Mouse (Mus musculus) midbrain, embryonic 12.5 days (tissue): Measurements from ENCODE around the gene Spx. TPM values are rescaled to one million over a fixed set of nuclear protein-coding genes. Genes with fewer than 3 reads are reported as not detected.

ENCODE experiments used
- ATAC-seq: fragments of 200-750 bp; cut with Nextera tagmentation; 2 replicates; pipeline ENCODE4 v1.8.0; 2017; ENCODE audit warnings: low read depth, moderate TSS enrichment, moderate library complexity; ENCODE audit not compliant: low FRiP score
- H3K27ac ChIP-seq: fragments of 300-500 bp; sonication (generic); replicated peaks from 2 replicates; pipeline ENCODE4 v1.5.1; 2016; ENCODE audit warnings: mild to moderate bottlenecking
- H3K27me3 ChIP-seq: fragments of 300-500 bp; sonication (generic); 2 replicates; pipeline ENCODE4 v1.6.1; 2016; ENCODE audit warnings: mild to moderate bottlenecking
- H3K36me3 ChIP-seq: fragments of 300-500 bp; sonication (generic); 2 replicates; pipeline ENCODE4 v1.6.1; 2016
- H3K4me1 ChIP-seq: fragments of 300-500 bp; sonication (generic); 2 replicates; pipeline ENCODE4 v1.6.1; 2016
- H3K4me2 ChIP-seq: fragments of 300-500 bp; sonication (generic); replicated peaks from 2 replicates; pipeline ENCODE4 v1.6.1; 2016; ENCODE audit warnings: mild to moderate bottlenecking, moderate library complexity
- H3K4me3 ChIP-seq: fragments of 300-500 bp; sonication (generic); 2 replicates; pipeline ENCODE4 v1.5.1; 2016; ENCODE audit warnings: mild to moderate bottlenecking
- H3K9ac ChIP-seq: fragments of 300-500 bp; sonication (generic); replicated peaks from 2 replicates; pipeline ENCODE4 v1.6.1; 2016; ENCODE audit warnings: mild to moderate bottlenecking, moderate library complexity
- H3K9me3 ChIP-seq: fragments of 300-500 bp; sonication (generic); 2 replicates; pipeline ENCODE4 v1.6.1; 2016; ENCODE audit warnings: mild to moderate bottlenecking
- WGBS: fragments of 180-500 bp; shearing (Covaris S2); methylation state at CpG from one replicate; pipeline ENCODE4 v1.1.7; 2016; 5-methylcytosine and 5-hydroxymethylcytosine counted together
- polyA plus RNA-seq: library from polyadenylated mRNA; unstranded; fragments of >200 nt; fragmentation: Nextera tagmentation; extraction: Ambion mirVana; gene quantifications from 2 replicates; pipeline ENCODE4 v1.2.1, GENCODE M21; 2016

The Spx gene
- polyA plus RNA-seq, 1 experiment from 2014 or later: 4.3 TPM

DNA sequence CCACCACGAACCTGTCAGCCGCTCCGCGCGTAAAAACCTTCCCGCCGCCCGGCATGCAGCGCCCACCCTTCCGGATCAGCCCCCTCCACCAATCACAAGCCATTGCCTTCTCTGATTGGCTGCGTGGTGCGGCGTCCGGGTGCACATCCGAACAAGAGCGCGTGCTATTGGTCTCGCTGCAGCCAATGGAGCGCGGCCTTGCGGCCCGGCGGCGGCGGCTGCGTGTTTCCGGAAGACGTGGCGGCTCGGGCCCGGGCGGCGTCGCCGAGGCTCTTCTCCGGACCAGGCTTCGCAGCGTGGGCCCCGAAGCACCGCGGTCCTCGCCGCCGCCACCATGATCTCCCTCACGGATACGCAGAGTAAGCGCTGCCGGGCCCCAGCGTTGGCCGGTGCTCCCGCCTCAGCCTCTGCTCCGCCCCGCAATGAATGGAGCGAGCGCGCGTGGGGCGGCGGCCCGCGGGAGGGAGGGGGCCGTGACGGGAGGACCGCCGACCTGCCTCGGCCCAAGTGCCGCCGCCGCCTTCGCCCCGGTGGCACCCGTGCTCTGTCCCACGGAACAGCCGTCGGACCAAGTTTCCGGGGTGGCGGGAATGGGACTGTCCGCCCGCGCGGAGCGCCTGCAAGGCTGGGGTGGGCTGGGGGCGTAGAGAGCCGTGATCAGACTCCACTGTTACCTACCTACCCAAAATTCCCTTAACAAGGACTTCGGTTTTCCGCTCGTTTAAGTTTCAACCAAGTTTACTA lies 26.1 kb upstream of the Spx start, which contains the start of the genes Recql and Golt1b:
Recql (minus strand) TSS at position 77 of the 744 bp plus-strand sequence.
Golt1b (plus strand) TSS at position 211 of the 744 bp plus-strand sequence.
- H3K4me3 ChIP-seq: peak within 1 kb of the TSS; percentile 99
- no peaks in the 10 kb centered on the region for H3K27me3 ChIP-seq
- no peaks in the 10 kb centered on the region for H3K9me3 ChIP-seq
- no peak within 1 kb of the TSS for H3K27ac ChIP-seq
- H3K36me3 ChIP-seq: 0 out of 2 replicates have a peak, but pooled peaks cover 3% of the 10 kb centered on the region
- under 1% methylated on average over 79 of the region's 87 CpGs for WGBS
- peak; percentile 100 for ATAC-seq
- H3K9ac ChIP-seq: peak within 1 kb of the TSS; percentile 88
- H3K4me1 ChIP-seq: peaks cover 20% of the 10 kb centered on the region
- H3K4me2 ChIP-seq: peak within 1 kb of the TSS; percentile 79

DNA sequence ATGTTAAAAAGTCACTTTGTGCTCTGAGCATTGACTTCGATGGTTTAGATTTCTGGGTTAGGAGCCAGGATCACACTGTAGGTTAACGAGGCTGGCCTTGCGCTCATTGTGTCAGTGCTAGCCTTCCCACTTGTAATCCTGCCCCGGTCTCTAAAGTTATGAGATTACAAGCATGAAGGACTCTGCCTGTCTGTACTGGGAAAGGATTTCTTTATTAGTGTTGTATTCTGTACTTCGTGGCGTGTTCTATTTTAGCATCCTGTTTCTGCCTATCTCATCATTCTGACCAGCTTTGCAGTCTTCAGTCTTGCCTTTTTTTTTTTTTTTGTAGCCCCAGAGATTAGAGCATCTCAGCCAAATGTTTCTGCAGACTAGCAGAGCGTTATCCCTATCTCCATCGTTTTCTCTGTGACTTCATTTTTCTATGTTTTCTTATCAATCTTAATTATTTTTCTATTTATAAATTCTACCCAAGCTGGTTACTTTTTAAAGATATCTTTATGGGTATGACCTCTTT lies 25.4 kb upstream of the Spx start:
- Histone ChIP-seq H3K9me3 (no peaks in the 10 kb centered on the region), H3K4me3 (peak overlapping the region; percentile 99), H3K27me3 (no peaks in the 10 kb centered on the region), H3K4me2 (peak overlapping the region; percentile 79), H3K36me3 (0 out of 2 replicates have a peak, but pooled peaks cover 3% of the 10 kb centered on the region), H3K9ac (peak overlapping the region; percentile 88), H3K27ac (no peak overlapping the region), H3K4me1 (peaks cover 20% of the 10 kb centered on the region)
- 24% methylated on average over 8 of the region's 8 CpGs for WGBS
- no peak for ATAC-seq

- Histone ChIP-seq H3K9ac (no peak overlapping the region), H3K36me3 (peaks cover 9% of the 10 kb centered on the region; the same call in 1 of the 2 replicates), H3K27ac (no peak overlapping the region), H3K27me3 (no peaks in the 10 kb centered on the region), H3K4me1 (peaks cover 20% of the 10 kb centered on the region), H3K4me2 (no peak overlapping the region), H3K9me3 (no peaks in the 10 kb centered on the region), H3K4me3 (no peak overlapping the region)
- 90% methylated on average over 2 of the region's 2 CpGs for WGBS
- no peak for ATAC-seq
These were observed 24.1 kb upstream of the Spx start for GRCm38 (mm10) chr6:142389101-142389500.

GRCm38 (mm10) chr6:142392312-142392711 lies 20.9 kb upstream of the Spx start:
- ATAC-seq: no peak
- Histone ChIP-seq H3K36me3 (peaks cover 34% of the 10 kb centered on the region), H3K9ac (no peak overlapping the region), H3K27me3 (no peaks in the 10 kb centered on the region), H3K4me3 (no peak overlapping the region), H3K9me3 (no peaks in the 10 kb centered on the region), H3K4me2 (no peak overlapping the region), H3K4me1 (peaks cover 15% of the 10 kb centered on the region), H3K27ac (no peak overlapping the region)
- 92% methylated on average over 5 of the region's 5 CpGs for WGBS

- no peaks in the 10 kb centered on the region for H3K27me3 ChIP-seq
- H3K4me1 ChIP-seq: no peaks in the 10 kb centered on the region
- no peak for ATAC-seq
- H3K4me3 ChIP-seq: no peak overlapping the region
- no peak overlapping the region for H3K27ac ChIP-seq
- WGBS: 83% methylated on average over 5 of the region's 5 CpGs
- no peak overlapping the region for H3K9ac ChIP-seq
- H3K4me2 ChIP-seq: no peak overlapping the region
- no peaks in the 10 kb centered on the region for H3K9me3 ChIP-seq
- peaks cover 34% of the 10 kb centered on the region for H3K36me3 ChIP-seq
These were observed 18.6 kb upstream of the Spx start for GRCm38 (mm10) chr6:142394669-142395068.

- H3K27ac ChIP-seq: no peak overlapping the region
- H3K9me3 ChIP-seq: no peaks in the 10 kb centered on the region
- ATAC-seq: no peak
- H3K9ac ChIP-seq: no peak overlapping the region
- no peak overlapping the region for H3K4me3 ChIP-seq
- no peak overlapping the region for H3K4me2 ChIP-seq
- 94% methylated on average over 6 of the region's 6 CpGs for WGBS
- no peaks in the 10 kb centered on the region for H3K4me1 ChIP-seq
- H3K36me3 ChIP-seq: peaks cover 39% of the 10 kb centered on the region
- H3K27me3 ChIP-seq: no peaks in the 10 kb centered on the region
These were observed 17.5 kb upstream of the Spx start for GRCm38 (mm10) chr6:142395756-142396155.

GRCm38 (mm10) chr6:142411140-142411539 lies 2.1 kb upstream of the Spx start:
- WGBS: 10% methylated on average over 1 of the region's 1 CpGs
- H3K27me3 ChIP-seq: peaks cover 35% of the 10 kb centered on the region
- no peak overlapping the region for H3K4me3 ChIP-seq
- ATAC-seq: no peak
- H3K36me3 ChIP-seq: no peaks in the 10 kb centered on the region
- no peak overlapping the region for H3K4me2 ChIP-seq
- no peak overlapping the region for H3K27ac ChIP-seq
- H3K9me3 ChIP-seq: no peaks in the 10 kb centered on the region
- no peak overlapping the region for H3K9ac ChIP-seq
- peaks cover 10% of the 10 kb centered on the region for H3K4me1 ChIP-seq

GRCm38 (mm10) chr6:142413845-142414244 lies 604 bp downstream of the Spx start:
- no peaks in the 10 kb centered on the region for H3K9me3 ChIP-seq
- 12% methylated on average over 12 of the region's 12 CpGs for WGBS
- H3K36me3 ChIP-seq: no peaks in the 10 kb centered on the region
- no peak overlapping the region for H3K9ac ChIP-seq
- H3K4me2 ChIP-seq: peak overlapping the region; percentile 76; the same call in 1 of the 2 replicates
- peak overlapping the region; percentile 43; the same call in 1 of the 2 replicates for H3K4me3 ChIP-seq
- ATAC-seq: 0 out of 2 replicates have a peak, but pooled peaks have one; percentile 28
- H3K4me1 ChIP-seq: peaks cover 10% of the 10 kb centered on the region
- peaks cover 35% of the 10 kb centered on the region for H3K27me3 ChIP-seq
- H3K27ac ChIP-seq: no peak overlapping the region

GRCm38 (mm10) chr6:142414597-142414996 lies 1.4 kb downstream of the Spx start:
- Histone ChIP-seq H3K4me2 (peak overlapping the region; percentile 76), H3K4me3 (peak overlapping the region; percentile 43), H3K9me3 (no peaks in the 10 kb centered on the region), H3K4me1 (peaks cover 10% of the 10 kb centered on the region), H3K27me3 (peaks cover 35% of the 10 kb centered on the region), H3K27ac (no peak overlapping the region), H3K36me3 (no peaks in the 10 kb centered on the region), H3K9ac (peak overlapping the region; percentile 47; the same call in 1 of the 2 replicates)
- under 1% methylated on average over 24 of the region's 24 CpGs for WGBS
- peak; percentile 63 for ATAC-seq

DNA sequence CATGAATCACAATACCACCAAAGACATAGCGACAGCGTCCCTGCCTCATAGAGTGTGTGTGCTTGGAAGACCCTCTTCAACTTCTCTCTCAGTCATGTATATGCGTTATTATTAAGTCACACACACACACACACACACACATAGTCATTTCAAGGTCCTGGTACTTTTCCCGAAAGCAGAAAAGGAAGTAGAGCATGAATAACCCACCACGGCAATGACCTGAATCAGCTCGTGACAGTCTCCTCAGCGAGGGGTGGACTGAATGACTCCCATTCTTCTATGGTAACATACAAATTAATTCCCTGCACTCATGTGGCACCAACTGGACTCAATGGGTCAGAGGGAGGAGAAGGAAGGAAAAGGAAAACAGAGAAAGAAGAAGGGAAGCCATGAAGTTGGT lies 11.7 kb downstream of the Spx start:
- WGBS: 79% methylated on average over 7 of the region's 7 CpGs
- Histone ChIP-seq H3K36me3 (no peaks in the 10 kb centered on the region), H3K4me2 (no peak overlapping the region), H3K4me1 (no peaks in the 10 kb centered on the region), H3K9ac (no peak overlapping the region), H3K27me3 (no peaks in the 10 kb centered on the region), H3K9me3 (no peaks in the 10 kb centered on the region), H3K4me3 (no peak overlapping the region), H3K27ac (no peak overlapping the region)
- ATAC-seq: no peak

GRCm38 (mm10) chr6:142429072-142429471 lies 15.8 kb downstream of the Spx start:
- Histone ChIP-seq H3K4me2 (no peak overlapping the region), H3K27ac (no peak overlapping the region), H3K4me1 (no peaks in the 10 kb centered on the region), H3K9me3 (no peaks in the 10 kb centered on the region), H3K4me3 (no peak overlapping the region), H3K36me3 (no peaks in the 10 kb centered on the region), H3K27me3 (no peaks in the 10 kb centered on the region), H3K9ac (no peak overlapping the region)
- ATAC-seq: no peak

GRCm38 (mm10) chr6:142451381-142451780 lies 38.1 kb downstream of the Spx start:
- Histone ChIP-seq H3K27ac (no peak overlapping the region), H3K4me1 (no peaks in the 10 kb centered on the region), H3K9me3 (no peaks in the 10 kb centered on the region), H3K36me3 (no peaks in the 10 kb centered on the region), H3K9ac (no peak overlapping the region), H3K4me2 (no peak overlapping the region), H3K27me3 (no peaks in the 10 kb centered on the region), H3K4me3 (no peak overlapping the region)
- WGBS: 79% methylated on average over 12 of the region's 12 CpGs
- ATAC-seq: no peak
